Mouse (Mus musculus) lung, postnatal 0 days (tissue): ENCODE results near the gene Mllt11.

ENCODE experiments used
- CTCF ChIP-seq: IDR thresholded peaks from 2 replicates; pipeline ENCODE4 v1.5.1; 2016; ENCODE audit warnings: antibody characterized with exemption, mild to moderate bottlenecking
- EP300 ChIP-seq: IDR thresholded peaks from 2 replicates; pipeline ENCODE4 v1.6.1; 2016; ENCODE audit warnings: antibody characterized with exemption, mild to moderate bottlenecking, control low read depth

- TF ChIP-seq CTCF, result no peak
- TF ChIP-seq EP300, result no peak
Observed at GRCm38 (mm10) chr3:95195772-95196171, 36.2 kb downstream of the Mllt11 start.
